Mouse (Mus musculus) hindbrain, postnatal 0 days (tissue): ENCODE results near the gene Hs6st3. TPM values are rescaled to one million over a fixed set of nuclear protein-coding genes. Genes with fewer than 3 reads are reported as not detected.

ENCODE experiments used
- ATAC-seq: fragments of 200-750 bp; cut with Nextera tagmentation; 2 replicates; pipeline ENCODE4 v1.8.0; 2017; ENCODE audit warnings: mild to moderate bottlenecking, moderate TSS enrichment, moderate library complexity
- DNase-seq: peaks from one replicate; pipeline ENCODE4 v3.0.0-alpha.2; 2015; ENCODE audit warnings: low spot score
- H3K27ac ChIP-seq: fragments of 300-500 bp; sonication (generic); 2 replicates; pipeline ENCODE4 v1.5.1; 2014; ENCODE audit warnings: mild to moderate bottlenecking
- H3K27me3 ChIP-seq: fragments of 300-500 bp; sonication (generic); 2 replicates; pipeline ENCODE4 v1.6.1; 2014; ENCODE audit warnings: low read length, mixed read lengths; ENCODE audit not compliant: insufficient read depth
- H3K36me3 ChIP-seq: fragments of 300-500 bp; sonication (generic); 2 replicates; pipeline ENCODE4 v1.6.1; 2014; ENCODE audit warnings: low read length, mixed read lengths; ENCODE audit not compliant: insufficient read depth
- H3K4me1 ChIP-seq: fragments of 300-500 bp; sonication (generic); 2 replicates; pipeline ENCODE4 v1.6.1; 2014; ENCODE audit warnings: antibody characterized with exemption, low read length, mixed read lengths; ENCODE audit not compliant: insufficient read depth
- H3K4me2 ChIP-seq: fragments of 300-500 bp; sonication (generic); 2 replicates; pipeline ENCODE4 v1.6.1; 2014; ENCODE audit warnings: low read depth, mild to moderate bottlenecking, low read length, moderate library complexity, mixed read lengths
- H3K4me3 ChIP-seq: fragments of 300-500 bp; sonication (generic); 2 replicates; pipeline ENCODE4 v1.5.1; 2014; ENCODE audit warnings: low read length
- H3K9ac ChIP-seq: fragments of 300-500 bp; sonication (generic); replicated peaks from 2 replicates; pipeline ENCODE4 v1.6.1; 2014; ENCODE audit warnings: mild to moderate bottlenecking, low read length, moderate library complexity, mixed read lengths
- H3K9me3 ChIP-seq: fragments of 300-500 bp; sonication (generic); 2 replicates; pipeline ENCODE4 v1.6.1; 2016; ENCODE audit warnings: low read length, mixed read lengths
- CTCF ChIP-seq: IDR thresholded peaks from 2 replicates; pipeline ENCODE4 v1.5.1; 2016; ENCODE audit warnings: antibody characterized with exemption, control low read depth, low read depth
- WGBS: fragments of 180-500 bp; shearing (Covaris S2); extraction: QIAGEN DNeasy Blood & Tissue Kit; methylation state at CpG from one replicate; pipeline ENCODE4 v1.1.7; 2014; 5-methylcytosine and 5-hydroxymethylcytosine counted together
- polyA plus RNA-seq: library from polyadenylated mRNA; unstranded; fragments of >200 nt; fragmentation: Nextera tagmentation; extraction: Ambion mirVana; gene quantifications from 2 replicates; pipeline ENCODE4 v1.2.1, GENCODE M21; 2015
- total RNA-seq: library from RNA; depleted of rRNA; stranded (reverse); fragments of >200 nt; gene quantifications from 2 replicates; pipeline ENCODE4 v1.2.3, GENCODE M21; 2014

Hs6st3 gene
- total and polyA plus RNA-seq, 2 experiments from 2014 or later: 2.8 to 38.6 TPM

- Histone ChIP-seq H3K27me3 (no peaks in the 10 kb centered on the region), H3K9ac (no peak overlapping the region), H3K27ac (no peak overlapping the region), H3K4me1 (no peaks in the 10 kb centered on the region), H3K36me3 (no peaks in the 10 kb centered on the region), H3K4me2 (no peak overlapping the region), H3K4me3 (no peak overlapping the region), H3K9me3 (no peaks in the 10 kb centered on the region)
- DNase-seq (no peak), ATAC-seq (no peak)
- TF ChIP-seq CTCF: no peak
- 47% methylated on average over 14 of the region's 14 CpGs for WGBS
These were observed 466.2 kb downstream of the Hs6st3 start for GRCm38 (mm10) chr14:119604327-119604726.

GRCm38 (mm10) chr14:119612793-119613192, 474.7 kb downstream of the Hs6st3 start:
- Histone ChIP-seq H3K36me3 (no peaks in the 10 kb centered on the region), H3K4me1 (no peaks in the 10 kb centered on the region), H3K9me3 (no peaks in the 10 kb centered on the region), H3K4me3 (no peak overlapping the region), H3K27me3 (no peaks in the 10 kb centered on the region), H3K4me2 (no peak overlapping the region), H3K27ac (no peak overlapping the region), H3K9ac (no peak overlapping the region)
- ATAC-seq (no peak), DNase-seq (no peak)
- no peak for TF ChIP-seq CTCF
- 75% methylated on average over 2 of the region's 2 CpGs for WGBS

- Histone ChIP-seq H3K9ac (no peak overlapping the region), H3K27ac (no peak overlapping the region), H3K4me1 (no peaks in the 10 kb centered on the region), H3K4me2 (no peak overlapping the region), H3K36me3 (no peaks in the 10 kb centered on the region), H3K27me3 (no peaks in the 10 kb centered on the region), H3K4me3 (no peak overlapping the region), H3K9me3 (no peaks in the 10 kb centered on the region)
- no peak for TF ChIP-seq CTCF
- WGBS: 96% methylated on average over 1 of the region's 1 CpGs
- ATAC-seq (no peak), DNase-seq (no peak)
These were observed 491.0 kb downstream of the Hs6st3 start for GRCm38 (mm10) chr14:119629127-119629526.

GRCm38 (mm10) chr14:119633090-119633489, 494.9 kb downstream of the Hs6st3 start:
- Histone ChIP-seq H3K4me3 (no peak overlapping the region), H3K4me2 (no peak overlapping the region), H3K27me3 (no peaks in the 10 kb centered on the region), H3K27ac (no peak overlapping the region), H3K9me3 (no peaks in the 10 kb centered on the region), H3K4me1 (no peaks in the 10 kb centered on the region), H3K9ac (no peak overlapping the region), H3K36me3 (no peaks in the 10 kb centered on the region)
- ATAC-seq (no peak), DNase-seq (no peak)
- WGBS: 67% methylated on average over 3 of the region's 3 CpGs
- TF ChIP-seq CTCF: no peak

GRCm38 (mm10) chr14:119633626-119634025, 495.5 kb downstream of the Hs6st3 start:
- TF ChIP-seq CTCF: no peak
- H3K4me3 ChIP-seq: no peak overlapping the region
- no peaks in the 10 kb centered on the region for H3K4me1 ChIP-seq
- 85% methylated on average over 3 of the region's 3 CpGs for WGBS
- no peak for DNase-seq
- no peaks in the 10 kb centered on the region for H3K27me3 ChIP-seq
- H3K27ac ChIP-seq: no peak overlapping the region
- no peak overlapping the region for H3K4me2 ChIP-seq
- no peak overlapping the region for H3K9ac ChIP-seq
- H3K36me3 ChIP-seq: no peaks in the 10 kb centered on the region
- ATAC-seq: no peak
- no peaks in the 10 kb centered on the region for H3K9me3 ChIP-seq

GRCm38 (mm10) chr14:119642874-119643273, 504.7 kb downstream of the Hs6st3 start:
- H3K4me3 ChIP-seq: no peak overlapping the region
- ATAC-seq: no peak
- DNase-seq: no peak
- no peak overlapping the region for H3K4me2 ChIP-seq
- H3K9ac ChIP-seq: no peak overlapping the region
- 88% methylated on average over 1 of the region's 1 CpGs for WGBS
- no peaks in the 10 kb centered on the region for H3K9me3 ChIP-seq
- H3K4me1 ChIP-seq: no peaks in the 10 kb centered on the region
- no peaks in the 10 kb centered on the region for H3K36me3 ChIP-seq
- no peaks in the 10 kb centered on the region for H3K27me3 ChIP-seq
- no peak for TF ChIP-seq CTCF
- no peak overlapping the region for H3K27ac ChIP-seq

GRCm38 (mm10) chr14:119643840-119644239, 505.7 kb downstream of the Hs6st3 start:
- Histone ChIP-seq H3K27me3 (no peaks in the 10 kb centered on the region), H3K4me2 (no peak overlapping the region), H3K27ac (no peak overlapping the region), H3K9ac (no peak overlapping the region), H3K4me3 (no peak overlapping the region), H3K9me3 (no peaks in the 10 kb centered on the region), H3K36me3 (no peaks in the 10 kb centered on the region), H3K4me1 (no peaks in the 10 kb centered on the region)
- WGBS: 96% methylated on average over 12 of the region's 12 CpGs
- ATAC-seq (no peak), DNase-seq (no peak)
- TF ChIP-seq CTCF: no peak

GRCm38 (mm10) chr14:119656936-119657335, 518.8 kb downstream of the Hs6st3 start:
- no peak overlapping the region for H3K4me2 ChIP-seq
- ATAC-seq (no peak), DNase-seq (no peak)
- no peaks in the 10 kb centered on the region for H3K27me3 ChIP-seq
- H3K9me3 ChIP-seq: no peaks in the 10 kb centered on the region
- no peak for TF ChIP-seq CTCF
- no peak overlapping the region for H3K27ac ChIP-seq
- H3K9ac ChIP-seq: no peak overlapping the region
- H3K4me1 ChIP-seq: no peaks in the 10 kb centered on the region
- no peak overlapping the region for H3K4me3 ChIP-seq
- 72% methylated on average over 2 of the region's 2 CpGs for WGBS
- H3K36me3 ChIP-seq: no peaks in the 10 kb centered on the region
